Mouse (Mus musculus) cerebellum, adult 2 months (tissue): Measurements from ENCODE around the gene Hhat. TPM values are rescaled to one million over a fixed set of nuclear protein-coding genes. Genes with fewer than 3 reads are reported as not detected.

ENCODE experiments used
- DNase-seq, 2 experiments: peaks; one replicate each; pipeline ENCODE4 v3.0.0; 2021
- H3K27ac ChIP-seq: fragments of 200-500 bp; 2 replicates; pipeline ENCODE4 v1.5.1; 2012; ENCODE audit warnings: low read length, control low read depth, inconsistent platforms; ENCODE audit not compliant: insufficient read depth
- H3K27me3 ChIP-seq: fragments of 200-500 bp; 2 replicates; pipeline ENCODE4 v1.6.1; 2012; ENCODE audit warnings: inconsistent platforms, mild to moderate bottlenecking, low read length, moderate library complexity; ENCODE audit not compliant: control insufficient read depth, insufficient read depth
- H3K4me1 ChIP-seq: fragments of 200-500 bp; 2 replicates; pipeline ENCODE4 v1.6.1; 2011; ENCODE audit warnings: low read length; ENCODE audit not compliant: control insufficient read depth, insufficient read depth
- H3K4me3 ChIP-seq: fragments of 200-500 bp; replicated peaks from 2 replicates; pipeline ENCODE3; 2011; ENCODE audit warnings: mild to moderate bottlenecking, low read depth, low read length, control low read depth; ENCODE audit not compliant: insufficient read depth
- CTCF ChIP-seq: fragments of 200-500 bp; IDR thresholded peaks from 2 replicates; pipeline ENCODE4 v1.5.1; 2011; ENCODE audit warnings: low read depth, mild to moderate bottlenecking, control low read depth, low read length, moderate library complexity, borderline replicate concordance; ENCODE audit not compliant: insufficient read depth
- POLR2A ChIP-seq: fragments of 200-500 bp; IDR thresholded peaks from 2 replicates; pipeline ENCODE4 v1.6.1; 2011; ENCODE audit warnings: low read length, control low read depth, borderline replicate concordance; ENCODE audit not compliant: insufficient read depth
- WGBS: fragments of 180-500 bp; shearing (Covaris S2); methylation state at CpG from one replicate; pipeline ENCODE4 v1.1.7; 2018; 5-methylcytosine and 5-hydroxymethylcytosine counted together
- polyA plus RNA-seq: library from polyadenylated mRNA; depleted of rRNA; stranded (reverse); fragments of >200 nt; gene quantifications from 2 replicates; pipeline ENCODE4 v1.2.3, GENCODE M21; 2012

Hhat gene
- polyA plus RNA-seq, 1 experiment, result 2.1 TPM

DNA sequence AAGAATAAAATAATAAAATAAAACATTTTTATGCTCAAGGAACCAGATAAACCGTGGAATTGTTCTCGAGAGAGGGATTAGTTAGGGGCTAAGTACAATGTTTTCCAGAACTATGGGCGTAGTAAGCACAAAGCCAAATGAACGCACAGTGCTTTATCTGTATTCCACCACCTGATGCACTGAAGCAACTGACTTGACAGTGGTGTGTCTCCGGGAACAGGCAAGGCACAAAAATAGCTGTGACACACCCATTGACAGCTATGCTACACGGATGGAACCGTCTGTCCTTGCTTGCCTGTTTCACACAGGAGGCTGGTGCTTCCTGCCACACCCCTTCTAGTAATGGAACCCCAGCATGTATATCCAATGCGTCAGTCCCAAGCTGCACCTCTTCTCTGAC lies 29.3 kb upstream of the Hhat start:
- TF ChIP-seq CTCF (no peak), POLR2A (no peak)
- Histone ChIP-seq H3K4me1 (no peaks in the 10 kb centered on the region), H3K4me3 (no peak overlapping the region), H3K27ac (no peak overlapping the region), H3K27me3 (no peaks in the 10 kb centered on the region)
- no peak for DNase-seq
- 94% methylated on average over 8 of the region's 8 CpGs for WGBS

DNA sequence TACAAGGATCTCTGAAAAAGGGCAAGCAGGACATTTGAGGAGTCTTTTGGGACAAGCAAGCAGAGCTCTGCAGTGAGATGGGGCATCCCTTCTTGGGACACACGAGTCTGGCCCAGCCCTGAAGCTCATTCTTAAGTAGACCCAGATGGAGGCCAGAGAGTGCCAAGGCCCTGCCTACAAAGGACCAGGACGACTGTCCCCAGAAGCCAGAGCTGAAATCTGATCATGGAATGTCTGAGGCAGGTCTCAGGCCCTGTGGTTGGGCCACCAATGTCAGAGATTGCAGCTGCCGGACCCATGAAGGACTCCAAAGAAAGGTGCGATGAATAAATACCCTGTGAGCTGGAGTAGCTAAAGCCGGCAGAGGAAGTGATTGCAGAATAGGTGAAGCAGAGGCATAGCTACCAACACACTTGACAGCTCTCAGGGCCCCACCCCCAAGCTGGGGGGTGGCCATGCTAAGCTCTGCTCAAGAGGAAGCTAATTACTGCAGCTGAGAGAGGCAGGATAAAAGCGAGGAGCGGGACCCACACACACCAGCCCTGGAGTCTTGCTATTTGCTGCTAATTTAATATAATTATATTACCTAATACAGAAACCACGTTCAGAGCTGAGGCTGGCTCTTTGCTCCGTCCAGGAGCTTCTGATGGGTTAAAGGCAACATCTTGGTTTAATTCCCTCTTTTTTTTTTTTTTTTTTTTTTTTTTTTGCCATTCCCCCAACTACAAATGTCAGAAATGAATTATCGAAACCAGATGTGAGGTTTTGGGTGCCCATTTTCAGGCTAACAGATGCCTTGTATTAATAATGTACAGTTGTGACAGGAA lies 28.4 kb upstream of the Hhat start:
- DNase-seq, result no peak
- Histone ChIP-seq H3K27ac (no peak overlapping the region), H3K4me3 (no peak overlapping the region), H3K4me1 (no peaks in the 10 kb centered on the region), H3K27me3 (no peaks in the 10 kb centered on the region)
- WGBS, result 55% methylated on average over 10 of the region's 10 CpGs
- TF ChIP-seq CTCF (no peak), POLR2A (no peak)

DNA sequence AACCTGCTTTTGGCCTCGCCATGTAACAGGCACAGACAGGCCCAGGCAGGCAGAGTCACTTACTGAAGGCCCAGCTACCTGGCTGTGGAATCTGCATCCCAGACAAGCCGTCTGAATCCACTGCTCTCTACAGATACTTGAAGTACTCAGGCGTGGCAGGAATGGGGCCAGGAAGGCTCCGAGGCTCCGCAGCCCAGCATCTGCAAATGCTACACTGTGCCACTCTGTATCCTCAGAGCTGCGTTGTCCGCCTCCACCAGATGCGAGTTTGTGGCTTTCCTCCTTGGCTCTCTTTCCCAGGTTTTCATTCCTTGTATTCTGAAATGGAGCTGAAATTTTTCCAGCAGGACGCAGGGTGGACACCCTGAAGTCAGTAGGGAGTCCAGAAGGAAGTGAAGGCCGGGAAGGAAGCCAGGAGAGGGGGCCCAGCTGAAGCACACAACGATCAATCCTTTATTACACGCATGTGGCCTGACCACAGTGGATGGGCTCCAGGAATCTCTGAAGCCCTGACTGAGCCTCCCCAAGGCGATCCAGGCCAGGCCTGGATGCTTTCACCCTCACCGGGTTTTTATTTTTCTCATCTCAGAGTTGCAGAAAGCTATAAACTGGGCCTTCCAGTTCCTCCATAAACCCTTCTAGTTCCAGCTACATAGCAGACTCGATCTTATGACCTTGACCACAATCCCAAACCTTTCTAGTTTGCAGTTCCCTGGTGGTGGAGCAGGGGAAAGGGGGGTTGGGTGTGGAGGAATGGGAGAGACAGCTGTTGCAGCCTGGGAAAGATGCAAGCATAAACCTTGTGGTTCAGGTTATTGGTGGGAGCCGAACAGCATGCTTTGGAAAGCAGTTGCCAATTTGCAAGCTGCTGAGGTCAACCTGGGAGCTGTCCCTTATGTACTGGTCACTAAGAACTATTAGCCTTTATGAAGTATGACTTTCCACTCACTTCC lies 27.5 kb upstream of the Hhat start:
- Histone ChIP-seq H3K27me3 (no peaks in the 10 kb centered on the region), H3K27ac (no peak overlapping the region), H3K4me3 (no peak overlapping the region), H3K4me1 (no peaks in the 10 kb centered on the region)
- no peak for DNase-seq
- no peak for TF ChIP-seq POLR2A
- TF ChIP-seq CTCF, result no peak
- 46% methylated on average over 16 of the region's 16 CpGs for WGBS

DNA sequence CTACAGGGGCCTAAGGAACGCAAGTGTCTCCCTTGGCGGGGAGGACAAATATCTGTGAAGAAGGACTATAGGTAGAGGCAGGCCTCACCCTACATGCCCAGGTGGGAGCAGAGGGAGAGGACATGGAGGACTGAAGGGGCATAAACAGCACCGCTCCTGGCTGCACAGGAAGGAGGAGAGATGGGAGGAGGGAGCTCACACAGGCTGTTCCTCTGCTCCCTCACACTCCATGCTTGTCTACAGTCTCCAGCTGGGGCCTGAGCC lies 25.9 kb upstream of the Hhat start:
- Histone ChIP-seq H3K4me1 (no peaks in the 10 kb centered on the region), H3K27ac (no peak overlapping the region), H3K27me3 (no peaks in the 10 kb centered on the region), H3K4me3 (no peak overlapping the region)
- 84% methylated on average over 3 of the region's 3 CpGs for WGBS
- DNase-seq, result no peak
- TF ChIP-seq POLR2A (no peak), CTCF (no peak)

DNA sequence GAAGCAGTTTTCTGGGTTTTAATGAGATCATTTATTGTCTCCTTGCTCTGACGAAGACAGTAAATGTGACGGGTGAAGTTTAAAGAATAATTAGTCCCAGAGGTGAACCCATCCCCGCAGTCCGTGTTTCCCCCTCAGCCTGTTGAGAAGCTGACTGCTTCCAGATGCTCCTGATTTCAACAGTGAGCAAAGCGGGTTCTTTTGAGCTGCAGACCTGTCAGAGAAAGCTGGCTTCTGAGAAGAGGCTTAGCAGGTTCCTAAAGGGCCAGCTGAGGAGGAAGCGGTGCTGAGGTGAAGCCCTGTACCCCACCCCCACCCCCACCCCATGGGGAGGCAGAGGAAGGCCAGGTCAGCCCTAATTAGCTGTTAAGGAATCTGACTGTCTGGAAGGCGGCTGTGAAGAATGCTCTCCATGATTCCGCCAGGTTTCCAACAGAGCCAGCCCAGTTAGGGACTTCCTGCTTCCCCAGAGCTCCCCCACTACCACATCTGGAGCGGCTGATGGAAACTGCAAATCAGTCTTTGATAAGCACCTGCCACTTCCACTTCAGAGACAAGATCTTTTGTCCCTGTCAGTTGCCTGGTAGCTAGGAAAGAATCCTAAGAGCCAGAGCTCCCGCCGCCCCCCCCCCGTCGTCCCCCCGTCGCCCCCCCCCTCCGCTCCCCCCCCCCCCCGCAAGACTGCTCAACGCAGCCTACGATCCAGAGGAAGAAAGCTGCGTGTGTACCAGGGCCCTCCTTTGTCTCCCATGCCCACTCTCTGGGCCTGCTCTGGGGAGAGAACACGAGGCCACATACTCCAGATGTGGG lies 25.4 kb upstream of the Hhat start:
- no peak overlapping the region for H3K27ac ChIP-seq
- TF ChIP-seq CTCF, result no peak
- TF ChIP-seq POLR2A, result no peak
- no peak overlapping the region for H3K4me3 ChIP-seq
- DNase-seq, result no peak
- no peaks in the 10 kb centered on the region for H3K27me3 ChIP-seq
- no peaks in the 10 kb centered on the region for H3K4me1 ChIP-seq
- 30% methylated on average over 17 of the region's 21 CpGs for WGBS

DNA sequence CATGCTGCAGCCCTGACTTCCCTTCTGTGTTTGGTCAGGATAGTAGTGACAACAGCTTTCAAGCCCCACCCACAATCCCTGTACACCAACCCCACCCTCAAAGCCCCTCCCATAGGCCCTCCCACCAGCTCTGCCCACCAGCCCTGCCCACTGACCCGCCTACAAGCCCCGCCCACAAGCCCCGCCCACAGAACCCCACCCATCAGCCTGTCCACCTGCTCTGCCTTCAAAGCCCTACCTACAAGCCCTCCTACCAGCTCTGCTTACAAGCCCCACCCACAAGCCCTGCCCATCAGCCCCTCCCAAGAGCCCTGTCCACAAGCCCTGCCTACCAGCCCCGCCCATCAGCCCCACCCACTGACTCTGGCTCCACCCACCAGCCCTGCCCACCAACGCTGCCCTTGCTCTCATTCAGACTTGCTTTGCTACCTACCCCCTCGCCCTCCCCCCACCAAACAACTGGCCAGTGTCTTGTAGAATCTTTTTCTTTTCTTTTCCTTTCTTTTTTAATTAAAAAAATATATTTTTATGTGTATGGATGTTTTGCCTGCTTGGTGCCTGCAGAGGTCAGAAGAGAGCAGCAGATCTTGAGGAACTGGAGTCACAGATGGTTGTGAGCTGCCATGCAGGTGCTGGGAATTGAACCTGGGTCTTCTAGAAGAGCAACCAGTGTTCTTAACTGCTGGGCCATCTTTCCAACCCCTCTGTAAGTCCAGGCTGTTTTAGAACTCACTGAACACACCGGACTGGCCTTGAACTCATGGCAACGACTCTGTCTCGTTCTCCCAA lies 24.1 kb upstream of the Hhat start:
- TF ChIP-seq CTCF (no peak), POLR2A (no peak)

DNA sequence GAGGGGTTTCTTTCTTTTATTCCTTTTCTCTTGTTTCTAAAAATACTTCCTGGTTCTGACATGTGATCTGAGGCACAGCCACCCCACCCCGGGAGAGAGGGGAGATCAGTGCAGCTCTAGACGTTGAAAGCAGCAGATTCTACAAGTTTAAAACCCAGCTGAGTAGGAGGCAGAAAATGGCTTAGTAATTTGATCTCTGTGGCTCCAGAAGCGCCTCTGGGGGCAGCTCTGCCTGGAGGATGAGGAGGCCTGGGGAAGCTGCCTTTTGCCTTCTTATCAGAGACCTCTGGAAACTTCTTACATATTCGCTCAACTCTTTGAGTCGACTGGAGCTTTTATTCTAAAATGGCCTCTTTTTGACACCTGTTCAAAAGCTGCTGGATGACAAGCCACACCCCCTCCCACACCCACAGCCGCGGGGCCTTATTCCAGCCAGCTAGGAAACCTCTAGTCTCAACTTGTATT lies 20.9 kb upstream of the Hhat start:
- DNase-seq, result no peak
- H3K27me3 ChIP-seq, result no peaks in the 10 kb centered on the region
- no peak overlapping the region for H3K4me3 ChIP-seq
- WGBS, result 23% methylated on average over 7 of the region's 7 CpGs
- no peak for TF ChIP-seq CTCF
- TF ChIP-seq POLR2A, result no peak
- H3K27ac ChIP-seq, result no peak overlapping the region
- no peaks in the 10 kb centered on the region for H3K4me1 ChIP-seq

More for the DNA sequence above, 24.1 kb upstream of the Hhat start:
- no peaks in the 10 kb centered on the region for H3K4me1 ChIP-seq
- no peak overlapping the region for H3K4me3 ChIP-seq
- no peak overlapping the region for H3K27ac ChIP-seq
- WGBS, result 60% methylated on average over 9 of the region's 9 CpGs
- no peak for DNase-seq
- no peaks in the 10 kb centered on the region for H3K27me3 ChIP-seq
